In the genomic region with DNA sequence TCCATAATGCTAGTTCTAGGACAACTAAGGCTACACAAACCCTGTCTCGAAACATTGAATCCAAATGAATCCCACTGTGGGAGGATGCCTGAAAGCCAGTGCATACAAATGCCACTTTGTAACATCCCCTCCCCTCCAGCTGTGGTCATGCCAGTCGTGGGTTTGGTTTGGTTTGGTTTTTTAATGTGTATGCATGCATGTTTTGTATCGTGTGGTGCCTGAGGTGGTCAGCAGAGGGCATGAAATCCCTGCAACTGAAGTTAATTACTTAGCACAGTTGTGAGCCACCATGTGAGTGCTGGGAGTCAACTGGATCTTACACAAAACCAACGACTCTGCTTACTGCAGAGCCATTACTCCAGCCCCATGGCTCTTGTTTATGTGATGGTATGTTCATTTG, we compare ENCODE assay signal across 8 mouse cellular contexts. TPM values are rescaled to one million over a fixed set of nuclear protein-coding genes. Genes with fewer than 3 reads are reported as not detected.
DNase-seq lines count a peak whose midpoint lies in the region; TF ChIP-seq lines count a peak whose summit lies in the region.

No protein-coding gene starts in this region.

- H3K9me3 ChIP-seq in embryonic facial prominence, embryonic 10.5 days, result no peaks in the 10 kb centered on the region

- 0 out of 2 replicates have a peak, but pooled peaks have one; percentile 16 for TF ChIP-seq EP300 in heart, adult 2 months (IDR thresholded peaks at IDR 0.05; ENCODE audit: insufficient read depth, low read depth, low read length)

- TF ChIP-seq POLR2A in heart, adult 2 months (IDR thresholded peaks at IDR 0.05; ENCODE audit: insufficient read depth, low read depth, low read length), result no peak

- H3K79me2 ChIP-seq in heart, adult 2 months (replicated peaks; ENCODE audit: control insufficient read depth, insufficient read depth, low read length), result no peaks in the 10 kb centered on the region

- no peak overlapping the region for H3K27ac ChIP-seq in heart, adult 2 months
- no peak overlapping the region for H3K27ac ChIP-seq in embryonic facial prominence, embryonic 10.5 days (replicated peaks)

- DNase-seq in heart, adult 2 months, result no peak
- no peak for DNase-seq in heart, adult 8-10 months (ENCODE audit: low spot score)
- peak; percentile 53 for DNase-seq in 3T3-L1 (ENCODE audit: low read depth, low spot score)
- DNase-seq in embryonic facial prominence, embryonic 10.5 days (ENCODE audit: low spot score), result peak; percentile 34
- peak; percentile 5 for DNase-seq in kidney, postnatal 14 days
- peak; percentile 24 for DNase-seq in testis, postnatal 14 days (ENCODE audit: low spot score)
- DNase-seq in layer of hippocampus, postnatal 36 days, result no peak
- no peak for DNase-seq in spleen, adult 18-20 months

- no peaks in the 10 kb centered on the region for H3K27me3 ChIP-seq in heart, adult 2 months (ENCODE audit: control insufficient read depth, insufficient read depth, low read length)
- H3K27me3 ChIP-seq in embryonic facial prominence, embryonic 10.5 days (replicated peaks; ENCODE audit: low read depth, poor library complexity, severe bottlenecking), result no peaks in the 10 kb centered on the region

- TF ChIP-seq CTCF in heart, adult 2 months (IDR thresholded peaks at IDR 0.05), result peak; percentile 55

- no peak overlapping the region for H3K4me3 ChIP-seq in heart, adult 2 months
- H3K4me3 ChIP-seq in embryonic facial prominence, embryonic 10.5 days, result no peak overlapping the region

- whole genome bisulfite sequencing in heart, adult 2 months, result 57% methylated on average over 4 of the region's 4 CpGs
- 71% methylated on average over 4 of the region's 4 CpGs for WGBS in embryonic facial prominence, embryonic 10.5 days

- H3K36me3 ChIP-seq in heart, adult 2 months (ENCODE audit: control insufficient read depth, insufficient read depth, low read length), result peaks cover 4% of the 10 kb centered on the region
- H3K36me3 ChIP-seq in embryonic facial prominence, embryonic 10.5 days (replicated peaks), result peaks cover 71% of the 10 kb centered on the region

- H3K9ac ChIP-seq in heart, adult 2 months (ENCODE audit: low read depth, low read length), result no peak overlapping the region

- H3K4me1 ChIP-seq in heart, adult 2 months (ENCODE audit: control insufficient read depth, insufficient read depth, low read length), result no peaks in the 10 kb centered on the region
- H3K4me1 ChIP-seq in embryonic facial prominence, embryonic 10.5 days, result peaks cover 7% of the 10 kb centered on the region

- intact Hi-C loops in heart, adult 2 months (cut with DNase I), result loop anchor here (2.0 kb wide), 1 partner anchor 62 kb away; no protein-coding TSS in a partner anchor

RNA-seq across cellular contexts. Expression of a gene that starts 32.5 kb away (rescaled TPM):
- total RNA-seq in heart, adult 2 months (2021), result 100 to 1,000 TPM; 171 to 195 TPM
- polyA plus RNA-seq in heart, adult 2 months (2012; rRNA removed), result 56.3 and 128 TPM in 2 replicates
- 100 to 1,000 TPM; 177 to 243 (median 205) TPM for total RNA-seq in heart, adult 8-10 months (2022)
- polyA plus RNA-seq in embryonic facial prominence, embryonic 10.5 days (2016; fragmentation: Nextera tagmentation; extraction: Ambion mirVana), result 529 and 534 TPM in 2 replicates
- total RNA-seq in layer of hippocampus, postnatal 36 days (2021), result 100 to 1,000 TPM; 186 to 189 TPM

Comparison
In these comparisons a context has a peak if more than half of its experiments do, and no peak if none do; other contexts are left out.
1. DNase-seq: peak in 3T3-L1 (single experiment), embryonic facial prominence, embryonic 10.5 days (single experiment), kidney, postnatal 14 days (single experiment) and testis, postnatal 14 days (single experiment); none in heart, adult 2 months (0 of 2), heart, adult 8-10 months (single experiment), layer of hippocampus, postnatal 36 days (0 of 2) and spleen, adult 18-20 months (0 of 2).